Mouse (Mus musculus) liver (tissue): ENCODE results near the gene Ttyh3.
"Not testable (repeated sequence)": the region's sequence is repeated elsewhere in the genome, so short reads cannot be mapped to it uniquely, and the experiment has no call there.

Experiments used
- DNase-seq: peaks from one replicate; pipeline ENCODE4 v3.0.0-alpha.2; 2020; ENCODE audit warnings: mixed read lengths

The Ttyh3 gene

GRCm38 (mm10) chr5:140648519-140649100 is at the start of gene Ttyh3:
Ttyh3 (minus strand) TSS chr5:140649031.
- DNase-seq = peak; percentile 55

- no peak for DNase-seq
Measured at GRCm38 (mm10) chr5:140695987-140696386, 47.2 kb upstream of the Ttyh3 start.

GRCm38 (mm10) chr5:140688434-140688833 is 39.6 kb upstream of the Ttyh3 start:
- no peak for DNase-seq

- peak; percentile 46 for DNase-seq
Measured at GRCm38 (mm10) chr5:140684343-140685148, 35.7 kb upstream of the Ttyh3 start.

- DNase-seq = peak; percentile 28
Measured at GRCm38 (mm10) chr5:140682113-140682512, 33.3 kb upstream of the Ttyh3 start.

GRCm38 (mm10) chr5:140680950-140681349 is 32.1 kb upstream of the Ttyh3 start:
- DNase-seq = no peak

GRCm38 (mm10) chr5:140680051-140680450 is 31.2 kb upstream of the Ttyh3 start:
- DNase-seq = no peak

GRCm38 (mm10) chr5:140677137-140677536 is 28.3 kb upstream of the Ttyh3 start:
- no peak for DNase-seq

- no peak for DNase-seq
Measured at GRCm38 (mm10) chr5:140675640-140676039, 26.8 kb upstream of the Ttyh3 start.

- DNase-seq = no peak
Measured at GRCm38 (mm10) chr5:140675079-140675478, 26.2 kb upstream of the Ttyh3 start.

- DNase-seq = no peak
Measured at GRCm38 (mm10) chr5:140674036-140674435, 25.2 kb upstream of the Ttyh3 start.

GRCm38 (mm10) chr5:140672603-140673002 is 23.8 kb upstream of the Ttyh3 start:
- DNase-seq = not testable (repeated sequence)

- DNase-seq = no peak
Measured at GRCm38 (mm10) chr5:140672115-140672514, 23.3 kb upstream of the Ttyh3 start.

- peak; percentile 60 for DNase-seq
Measured at GRCm38 (mm10) chr5:140663621-140664180, 14.9 kb upstream of the Ttyh3 start.

GRCm38 (mm10) chr5:140662741-140663592 is 14.1 kb upstream of the Ttyh3 start:
- DNase-seq = no peak

GRCm38 (mm10) chr5:140661875-140662643 is 13.2 kb upstream of the Ttyh3 start:
- DNase-seq = no peak

GRCm38 (mm10) chr5:140661427-140661826 is 12.6 kb upstream of the Ttyh3 start:
- no peak for DNase-seq

- DNase-seq = no peak
Measured at GRCm38 (mm10) chr5:140660398-140660797, 11.6 kb upstream of the Ttyh3 start.

GRCm38 (mm10) chr5:140659607-140660272 is 10.9 kb upstream of the Ttyh3 start:
- no peak for DNase-seq

- DNase-seq = no peak
Measured at GRCm38 (mm10) chr5:140654096-140654845, 5.4 kb upstream of the Ttyh3 start.

GRCm38 (mm10) chr5:140652587-140652986 is 3.8 kb upstream of the Ttyh3 start:
- DNase-seq = no peak
